Mouse (Mus musculus) spleen, postnatal 4 days (tissue): ENCODE results near the gene Lrp1.

Experiments
- DNase-seq, 2 experiments: peaks; one replicate each; pipeline ENCODE4 v3.0.0; 2022; ENCODE audit warnings: low spot score in 2 of 2

The Lrp1 gene

DNA sequence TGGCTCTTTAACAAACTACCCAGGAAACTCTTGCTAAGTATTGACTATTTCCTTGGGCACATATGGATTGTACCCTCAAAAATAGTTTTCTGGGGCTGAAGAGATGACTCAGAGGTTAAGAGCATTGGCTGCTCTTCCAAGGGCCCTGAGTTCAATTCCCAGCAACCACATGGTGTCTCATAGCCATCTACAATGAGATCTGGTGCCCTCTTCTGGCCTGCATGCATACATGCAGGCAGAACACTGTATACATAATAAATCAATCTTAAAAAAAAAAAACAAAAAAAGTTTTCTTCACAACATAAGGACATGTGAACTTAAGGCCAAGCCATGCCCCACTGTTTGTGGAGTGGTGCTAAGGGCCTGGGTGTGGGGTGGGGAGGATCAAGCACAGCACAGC, 59.8 kb downstream of the Lrp1 start:
- DNase-seq: no peak

DNA sequence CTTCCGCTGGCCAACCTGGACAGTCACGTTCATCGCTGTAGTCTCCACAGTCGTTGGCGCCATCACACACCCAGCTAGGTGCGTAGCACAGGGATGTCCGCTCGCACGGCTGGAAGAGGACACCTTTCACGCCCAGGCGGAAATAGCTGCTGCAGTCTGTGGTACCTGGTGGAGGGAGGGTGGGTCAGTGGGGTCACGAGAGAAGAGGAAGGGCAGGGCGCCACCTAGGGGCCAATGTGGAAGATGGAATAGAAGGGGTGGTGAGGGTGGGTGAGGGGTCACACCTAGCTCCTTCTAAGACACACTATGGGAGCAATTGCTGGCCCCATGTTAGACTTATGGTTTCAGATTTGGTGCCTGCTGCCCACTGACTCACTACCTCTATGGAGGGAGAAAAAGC, 63.6 kb downstream of the Lrp1 start:
- no peak for DNase-seq

DNA sequence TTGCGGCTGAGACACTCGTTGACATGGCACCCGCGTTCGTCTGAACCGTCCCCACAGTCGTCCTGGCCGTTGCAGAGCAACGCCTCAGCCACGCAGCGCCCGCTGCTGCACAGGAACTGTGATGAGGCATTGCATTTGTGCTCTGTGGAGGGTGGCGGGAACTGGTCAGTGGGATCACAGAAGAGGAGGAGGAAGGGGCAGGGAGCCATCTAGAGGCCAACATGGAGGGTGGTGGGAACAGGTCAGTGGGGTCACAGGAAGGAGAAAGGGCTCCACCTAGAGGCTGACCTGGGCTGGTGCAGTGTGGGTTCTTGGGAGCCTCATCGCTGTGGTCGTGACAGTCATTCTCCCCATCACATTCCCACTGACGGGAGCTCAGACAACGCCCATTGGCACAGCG, 65.2 kb downstream of the Lrp1 start:
- peak in 1 of 2 experiments; percentile 46 for DNase-seq

DNA sequence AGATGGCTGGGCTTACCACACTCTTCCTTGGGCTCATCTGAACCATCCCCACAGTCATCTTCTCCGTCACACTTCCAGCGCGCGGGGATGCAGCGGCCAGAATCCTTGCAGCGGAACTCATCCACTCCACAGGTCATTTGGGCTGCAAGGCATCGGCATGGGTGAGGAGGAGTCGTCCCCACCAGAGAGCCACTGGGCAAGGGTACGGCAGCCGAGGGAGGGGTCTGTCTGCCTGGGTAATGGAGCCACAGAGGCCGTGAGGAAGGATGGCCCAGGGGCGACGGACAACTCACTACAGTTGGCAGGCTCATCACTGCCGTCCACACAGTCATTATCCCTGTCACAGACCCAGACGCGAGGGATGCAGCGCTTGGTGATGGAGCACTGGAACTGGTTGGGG, 71.1 kb downstream of the Lrp1 start:
- DNase-seq: no peak

DNA sequence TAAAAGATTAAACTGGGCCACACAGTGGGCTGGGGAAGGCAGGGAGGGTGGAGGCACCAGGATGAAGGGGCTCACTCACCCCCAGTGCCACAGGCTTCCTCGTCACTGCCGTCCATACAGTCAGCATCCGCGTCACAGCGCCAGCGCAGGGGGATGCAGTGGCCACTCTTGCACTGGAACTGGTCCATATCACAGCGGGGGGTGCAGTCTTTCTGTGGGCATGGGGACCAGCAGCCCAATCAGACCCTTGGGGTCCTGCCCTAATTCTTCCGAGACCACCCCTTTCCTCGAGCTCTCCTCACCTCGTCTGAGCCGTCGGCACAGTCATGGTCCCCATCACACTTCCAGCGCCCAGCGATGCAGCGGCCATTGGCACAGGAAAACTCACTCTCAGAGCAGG, 72.7 kb downstream of the Lrp1 start:
- no peak for DNase-seq

DNA sequence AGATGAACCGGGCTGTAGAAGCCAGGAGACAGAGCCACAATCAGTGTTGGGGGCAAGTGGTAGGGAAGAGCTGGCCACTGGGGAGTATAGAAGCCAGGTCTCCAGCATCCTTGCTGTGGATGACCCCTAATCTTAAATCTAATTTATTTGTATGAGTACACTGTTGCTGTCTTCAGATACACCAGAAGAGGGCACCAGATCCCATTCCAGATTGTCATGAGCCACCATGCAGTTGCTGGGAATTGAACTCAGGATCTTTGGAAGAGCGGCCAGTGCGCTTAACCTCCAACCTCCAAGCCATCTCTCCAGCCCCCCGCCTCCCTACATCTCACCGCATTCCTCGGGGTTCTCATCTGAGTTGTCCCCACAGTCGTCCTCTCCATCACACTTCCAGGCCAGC, 74.4 kb downstream of the Lrp1 start:
- no peak for DNase-seq

DNA sequence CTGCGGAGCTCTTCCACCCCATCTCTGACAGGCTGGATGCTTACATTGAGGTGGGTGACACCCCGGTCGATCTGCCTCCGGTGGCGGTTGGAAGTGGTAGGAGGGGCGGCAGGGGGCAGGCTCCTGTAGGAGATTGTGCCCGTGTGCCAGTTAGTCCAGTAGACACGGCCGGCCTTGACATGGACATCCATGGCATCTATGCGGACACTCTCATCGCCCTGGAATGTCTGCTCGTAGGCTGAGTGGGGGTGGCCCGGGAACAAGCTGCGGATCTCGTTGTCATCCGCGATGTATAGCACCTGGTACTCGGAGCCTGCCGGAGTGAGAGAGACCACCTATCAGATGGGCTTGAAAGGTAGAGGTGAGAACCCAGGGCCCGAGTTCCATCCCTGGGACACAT, 76.6 kb downstream of the Lrp1 start:
- DNase-seq: no peak

DNA sequence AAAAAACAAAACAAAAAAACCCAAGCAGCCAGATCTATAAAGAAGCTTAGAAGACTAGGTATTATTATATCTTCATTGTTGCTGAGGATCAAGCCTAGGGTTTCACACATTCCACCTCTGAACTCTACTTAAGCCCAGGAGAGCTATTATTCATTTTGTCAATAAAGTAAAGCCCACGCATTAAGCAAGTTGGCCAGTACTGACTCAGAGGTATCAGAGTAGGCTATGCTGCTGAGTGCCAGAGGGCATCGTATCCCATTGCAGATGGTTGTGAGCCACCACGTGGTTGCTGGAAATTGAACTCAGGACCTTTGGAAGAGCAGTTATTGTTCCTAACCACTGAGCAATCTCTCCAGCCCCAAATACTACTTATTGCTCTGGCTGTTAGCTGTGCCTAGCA, 77.0 kb downstream of the Lrp1 start:
- no peak for DNase-seq

DNA sequence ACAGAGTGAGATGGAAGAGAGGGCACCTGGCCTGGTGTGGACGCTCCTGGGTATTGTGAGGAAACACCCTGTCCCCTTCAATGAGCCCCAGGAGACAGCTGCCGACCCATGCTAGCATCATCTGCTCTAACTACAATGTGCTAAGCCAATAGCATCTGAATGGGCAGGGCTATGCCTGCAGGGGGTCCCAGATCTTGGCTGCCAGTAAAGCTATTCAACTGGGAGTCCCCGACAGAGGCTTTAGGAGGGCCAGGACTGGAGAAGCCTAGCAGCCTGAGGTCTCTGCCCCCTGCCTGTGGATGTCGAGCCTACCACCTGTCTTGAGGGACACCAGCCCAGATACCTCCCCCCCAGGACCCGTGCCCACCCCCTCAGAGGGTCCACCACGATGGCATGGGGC, 78.2 kb downstream of the Lrp1 start:
- no peak for DNase-seq

DNA sequence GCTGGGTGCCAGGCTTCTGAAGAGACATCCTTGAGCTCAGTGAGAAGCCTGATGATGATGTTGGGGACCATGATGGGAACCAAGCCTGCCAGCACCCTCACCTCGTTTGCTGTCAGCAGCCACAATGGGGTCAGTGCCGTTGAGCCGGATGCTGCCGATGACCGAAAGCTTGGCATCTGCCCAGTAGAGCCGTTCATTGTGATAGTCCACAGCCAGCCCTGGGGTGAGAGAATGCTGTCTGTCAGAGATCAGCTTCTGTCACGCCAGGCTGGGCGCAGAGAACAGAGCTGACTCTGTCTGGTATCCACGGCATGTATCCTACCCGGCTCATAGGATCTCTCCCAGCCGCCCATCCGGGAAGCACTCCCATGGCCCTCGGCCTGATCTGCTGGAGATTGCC, 78.9 kb downstream of the Lrp1 start:
- DNase-seq: no peak

DNA sequence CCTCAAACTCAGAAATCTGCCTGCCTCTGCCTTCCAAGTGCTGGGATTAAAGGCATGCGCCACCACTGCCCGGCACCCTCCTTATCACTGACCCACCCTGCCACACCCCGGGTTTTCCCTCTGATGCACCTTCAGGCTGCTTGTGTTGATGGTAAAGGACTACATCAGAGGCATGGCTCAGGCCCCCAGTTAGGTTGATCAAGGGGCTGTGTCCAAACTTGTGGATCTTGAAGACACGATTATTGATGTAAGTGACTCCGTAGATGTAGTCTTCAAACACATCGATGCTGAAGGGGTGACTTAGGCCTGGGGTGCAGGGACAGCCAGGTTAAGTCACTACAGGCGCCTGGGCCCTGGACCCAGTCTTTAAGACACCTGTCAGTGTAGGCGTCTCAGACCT, 79.4 kb downstream of the Lrp1 start:
- no peak for DNase-seq

DNA sequence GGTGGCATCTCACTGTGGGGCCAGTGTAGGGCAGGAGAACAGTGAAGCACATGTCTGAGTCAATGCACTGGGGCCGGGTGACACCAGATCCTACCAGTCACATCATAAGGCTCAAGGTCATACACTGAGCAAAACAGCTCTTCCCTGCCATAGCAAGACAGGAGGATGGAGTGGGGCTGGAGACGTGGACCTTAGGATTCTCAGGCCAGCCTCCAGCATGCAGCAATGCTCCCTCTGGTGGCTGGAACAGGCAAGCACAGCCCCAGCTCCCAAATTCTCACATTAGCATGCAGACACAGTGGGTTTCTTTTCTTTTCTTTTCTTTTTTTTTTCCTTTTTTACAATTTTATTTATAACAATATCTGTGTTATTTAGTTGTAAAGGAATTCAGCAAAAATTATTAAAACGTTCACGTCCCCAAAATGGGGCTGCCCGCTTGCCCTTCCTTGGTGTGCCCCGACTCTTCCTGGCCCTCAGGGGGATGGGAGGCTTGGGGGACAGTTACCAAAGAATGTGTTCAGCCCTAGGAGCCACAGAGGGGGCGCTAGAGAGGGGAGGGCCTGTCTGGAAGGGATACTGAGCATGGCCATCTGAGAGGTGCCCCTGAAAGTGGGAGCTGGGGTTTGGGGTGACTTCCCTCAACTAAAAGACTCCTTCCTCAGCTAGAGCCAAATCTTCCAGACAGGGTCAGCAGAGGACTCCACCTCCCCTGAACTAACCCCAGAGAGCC, 82.9 kb downstream of the Lrp1 start:
- peak; percentile 72 to 87 for DNase-seq

DNA sequence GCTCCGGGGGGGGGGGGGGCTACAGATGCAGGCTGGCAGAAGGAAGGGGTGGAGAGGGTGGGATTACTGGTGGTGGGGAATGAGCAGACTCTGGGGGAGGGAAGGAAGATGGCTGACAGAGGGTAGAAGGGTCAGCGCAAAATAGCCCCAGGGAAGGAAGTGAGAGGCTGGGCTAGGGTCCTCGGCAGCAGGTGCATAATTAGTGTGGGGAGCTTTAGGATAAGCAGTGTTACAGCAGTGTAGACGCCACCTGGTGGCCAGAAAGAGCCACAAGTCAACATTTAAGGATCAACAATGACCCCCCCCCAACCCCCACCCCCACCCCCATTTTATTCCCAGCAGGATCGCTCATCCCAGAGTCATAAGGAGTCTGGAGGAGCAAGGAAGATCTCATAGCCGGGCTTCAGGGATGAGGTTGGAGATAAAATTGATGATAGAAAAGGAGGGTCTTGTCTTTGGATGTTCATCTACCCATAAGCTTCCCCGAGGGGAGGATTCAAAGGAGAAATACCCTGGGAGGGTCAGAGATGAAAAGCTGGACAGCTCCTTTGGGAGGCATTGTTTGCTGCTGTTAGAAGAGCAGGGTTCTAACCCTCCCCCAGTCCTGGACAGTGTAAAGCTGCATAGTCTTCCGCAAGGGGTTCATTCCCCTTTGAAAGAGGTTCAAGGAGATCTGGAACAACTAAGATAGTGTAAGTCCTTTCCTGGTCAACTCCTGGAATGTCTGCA, 84.2 kb downstream of the Lrp1 start:
- no peak for DNase-seq

DNA sequence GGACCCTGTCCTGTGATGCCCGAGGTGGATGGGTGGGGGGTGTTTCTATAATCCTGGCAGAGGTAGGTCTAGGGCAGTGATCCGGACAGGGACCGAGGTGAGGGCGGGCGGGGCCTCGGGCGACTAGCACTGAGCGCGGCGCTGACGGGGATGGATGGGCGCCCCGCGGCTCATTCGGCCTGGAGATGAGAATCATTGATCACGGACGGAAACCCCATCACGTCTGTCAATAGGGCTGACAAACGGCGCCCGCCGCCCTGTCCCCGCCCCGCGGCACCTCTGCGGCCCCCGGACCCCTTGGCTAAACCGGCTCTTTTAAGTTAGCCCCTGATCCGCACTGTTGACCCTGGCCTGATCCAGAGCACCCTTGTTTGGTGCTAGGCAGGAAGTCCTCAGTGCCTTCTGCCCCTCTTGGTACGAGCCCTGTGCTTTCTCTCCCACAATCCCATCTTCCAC, 86.0 kb downstream of the Lrp1 start:
- DNase-seq: no peak

DNA sequence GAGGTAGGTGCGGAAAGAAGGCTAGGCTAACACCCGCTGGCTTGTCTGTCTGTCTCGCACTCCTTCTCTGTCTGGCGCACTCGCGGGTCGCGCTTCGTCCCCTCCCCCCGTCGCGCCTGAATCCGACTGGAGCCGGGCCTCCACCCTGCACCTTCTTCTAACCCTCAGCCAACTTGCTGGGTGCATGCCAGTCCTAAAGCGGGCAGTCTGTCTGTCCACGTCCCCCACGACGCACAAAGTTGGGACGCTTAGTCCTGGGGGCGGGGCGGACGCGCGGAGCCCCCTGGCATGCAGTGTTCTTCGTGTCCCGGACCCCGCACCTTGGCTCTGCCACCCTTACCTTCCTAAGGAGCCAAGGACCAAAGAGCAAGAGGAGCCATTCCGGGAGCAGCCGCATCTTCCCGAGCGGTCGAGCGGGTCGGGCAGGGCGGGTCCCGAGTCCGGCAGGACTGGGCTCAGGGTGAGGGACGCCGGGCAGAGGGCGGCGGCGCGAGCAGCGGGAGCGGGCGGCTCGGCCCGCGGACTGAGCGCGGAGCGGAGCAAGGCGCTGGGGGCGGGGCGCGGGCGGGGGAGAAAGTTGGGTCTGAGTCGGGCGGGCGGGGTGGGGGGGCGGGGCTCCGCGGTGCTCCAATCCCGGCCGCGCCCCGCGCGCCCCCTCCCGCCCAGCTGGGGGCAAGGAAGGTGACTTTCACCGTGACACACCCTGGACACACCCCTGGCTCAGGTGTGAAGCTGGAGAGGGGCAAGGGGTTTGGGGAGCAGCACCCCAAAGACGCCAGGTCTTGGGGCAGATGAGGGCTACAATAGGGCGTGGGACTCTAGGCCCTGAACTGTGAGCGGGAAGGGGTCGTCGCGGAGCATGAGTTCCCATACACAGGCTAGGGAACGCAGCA, 86.7 kb downstream of the Lrp1 start, which contains the start of gene Nxph4:
Gene Nxph4 (minus strand): TSS at position 524 of the 893 bp plus-strand sequence.
- no peak for DNase-seq

DNA sequence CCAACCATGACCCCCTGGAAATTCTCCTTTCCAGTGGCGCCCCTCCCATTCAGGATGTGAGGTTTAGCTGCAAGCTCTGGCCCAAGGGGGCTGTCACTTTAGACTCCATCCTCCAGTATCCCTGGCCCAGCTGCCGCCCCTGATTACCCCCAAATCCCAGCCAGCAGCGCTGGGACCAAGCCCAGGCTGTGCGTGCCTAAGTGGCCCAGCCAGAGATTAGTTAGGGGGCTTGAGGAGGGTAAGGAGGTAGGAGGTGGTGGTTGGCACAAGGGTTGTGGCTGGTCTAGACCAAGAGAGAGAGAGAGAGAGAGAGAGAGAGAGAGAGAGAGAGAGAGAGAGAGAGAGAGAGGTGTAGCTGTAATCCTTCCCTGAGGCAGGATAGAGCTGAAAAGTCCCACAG, 89.4 kb downstream of the Lrp1 start:
- DNase-seq: no peak

DNA sequence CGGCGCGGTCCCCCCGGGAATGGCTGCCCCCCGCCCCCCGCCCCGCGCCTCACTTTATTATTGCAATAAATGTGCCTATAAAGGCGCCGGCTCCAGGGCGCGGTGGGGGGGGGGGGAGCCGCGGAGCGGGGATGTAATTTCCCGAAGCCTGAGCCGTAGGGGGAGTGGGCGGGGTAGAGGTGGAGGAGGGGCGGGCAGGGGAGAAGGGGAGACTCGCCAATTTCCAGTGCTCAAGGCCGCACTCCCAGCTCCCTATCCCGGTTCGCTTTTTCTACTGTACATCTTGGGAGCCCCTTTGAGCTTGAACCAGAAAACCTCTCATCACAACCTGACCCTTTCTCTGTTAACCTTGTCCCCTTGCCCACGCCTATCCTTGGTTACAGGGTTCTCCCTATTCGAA, 90.0 kb downstream of the Lrp1 start:
- DNase-seq: no peak

DNA sequence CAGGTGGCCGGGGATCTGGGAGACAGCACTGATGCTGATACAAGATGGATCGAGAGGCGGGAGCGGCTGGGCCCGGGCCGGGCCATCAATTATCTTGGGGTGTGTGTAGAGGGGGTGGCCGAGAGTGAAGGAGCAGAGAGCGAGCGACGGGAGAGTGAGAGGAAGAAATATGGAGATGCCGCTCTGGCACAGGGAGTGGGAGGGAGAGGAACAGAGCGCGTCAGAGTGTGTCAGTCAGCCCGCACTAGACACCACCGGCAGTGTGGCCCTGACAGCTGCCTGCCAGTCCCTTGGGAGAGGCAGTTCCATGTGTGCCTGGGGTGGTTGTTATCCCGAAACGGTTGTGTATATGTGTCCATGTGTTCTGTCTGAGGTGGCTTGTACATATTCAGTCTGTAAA, 93.5 kb downstream of the Lrp1 start:
- no peak for DNase-seq

DNA sequence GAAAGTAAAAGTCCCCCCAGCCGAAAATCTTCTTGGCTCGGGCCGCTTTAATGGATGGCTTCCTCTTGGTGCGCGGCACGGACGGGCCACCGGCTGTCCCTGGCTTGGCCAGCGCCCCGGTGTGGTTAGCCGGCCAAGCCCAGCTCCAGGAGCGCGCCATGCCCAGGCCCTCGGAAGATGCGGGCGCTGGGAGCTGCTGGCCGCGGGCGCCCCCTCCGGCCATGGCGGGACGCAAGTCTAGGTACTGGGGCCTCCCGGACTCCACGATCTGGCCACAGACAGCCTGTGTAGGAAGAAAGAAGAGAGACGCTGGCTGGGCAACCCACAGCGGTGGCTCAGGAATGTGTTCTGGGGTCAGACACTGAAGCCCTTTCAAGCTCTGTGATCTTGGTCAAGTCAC, 94.3 kb downstream of the Lrp1 start:
- peak in 1 of 2 experiments; percentile 76 for DNase-seq

DNA sequence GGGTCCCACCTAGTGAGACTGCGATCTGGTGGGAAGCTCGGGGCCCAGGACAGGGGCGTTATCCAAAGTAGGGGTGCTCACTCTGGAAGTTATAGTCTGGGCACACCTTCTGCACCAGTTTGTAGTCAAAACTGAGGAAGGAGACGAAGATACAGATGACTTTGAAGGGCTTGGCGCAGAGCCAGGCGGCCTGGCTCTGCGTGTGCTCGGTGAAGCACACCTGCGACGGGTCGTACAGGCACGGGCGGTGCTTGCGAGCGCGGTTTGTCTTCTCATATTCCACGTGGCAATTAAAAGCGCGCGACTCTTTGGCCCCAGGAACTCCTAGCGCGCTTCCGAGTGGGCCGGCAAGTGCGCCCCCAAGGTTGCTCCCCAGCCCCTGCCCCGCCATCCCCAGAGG, 94.9 kb downstream of the Lrp1 start:
- DNase-seq: no peak

DNA sequence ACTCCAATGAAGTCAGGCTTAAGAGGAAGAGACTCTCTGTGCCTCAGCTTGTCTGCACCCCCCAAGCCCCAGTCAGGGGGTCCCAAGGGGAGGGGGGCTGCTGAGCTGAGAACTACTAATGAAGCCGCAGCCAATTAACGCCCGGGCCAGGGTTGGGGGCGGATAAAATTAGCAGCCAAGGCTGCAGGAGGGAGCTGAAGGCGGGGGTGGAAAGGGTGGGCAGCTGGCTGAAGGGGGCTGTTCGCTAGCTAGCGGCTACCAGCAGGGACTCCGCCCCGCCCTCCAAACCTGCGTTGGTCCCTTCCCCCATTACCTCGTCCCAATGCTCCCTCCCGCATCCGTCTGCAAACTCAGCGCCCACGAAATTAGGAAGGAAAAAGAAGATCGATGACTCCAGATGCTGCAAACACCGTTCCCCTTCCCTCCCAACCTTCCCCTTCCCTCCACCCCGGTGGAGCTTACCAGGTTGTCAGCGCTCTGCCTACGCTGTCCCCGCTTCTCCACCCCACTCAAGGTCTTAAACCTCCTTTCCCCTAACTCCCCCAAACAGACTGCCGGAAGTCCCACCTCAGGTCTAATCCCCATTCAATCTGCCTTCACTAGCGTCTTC, 96.2 kb downstream of the Lrp1 start:
- no peak for DNase-seq

DNA sequence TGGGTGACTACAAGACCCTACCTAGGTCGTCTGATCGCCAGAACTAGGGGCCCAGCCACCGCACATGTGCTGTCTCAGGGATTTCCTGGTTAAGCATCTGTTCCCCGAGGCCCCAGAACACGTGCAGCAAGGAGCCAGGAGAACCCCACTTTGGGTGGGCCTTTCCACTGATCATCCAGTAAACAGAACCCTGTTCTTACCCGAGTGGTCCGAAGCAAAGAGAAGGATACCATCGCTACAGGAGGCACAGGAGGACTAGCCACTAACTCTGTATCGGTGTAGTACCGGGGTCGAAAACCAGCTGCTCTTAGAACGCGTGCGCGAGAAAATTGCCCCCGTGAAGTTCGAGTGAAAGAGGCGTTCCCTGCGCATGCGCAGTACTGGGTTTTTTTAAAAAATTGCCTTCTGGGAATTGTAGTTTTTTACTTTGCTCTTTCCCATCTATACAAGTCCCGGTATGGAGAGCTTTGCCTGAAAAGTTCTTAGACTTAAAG, 98.8 kb downstream of the Lrp1 start, which contains the start of gene Shmt2:
Gene Shmt2 (minus strand): TSS at position 357 of the 494 bp plus-strand sequence.
- peak; percentile 81 to 93 for DNase-seq
